Mouse (Mus musculus): ENCODE measurements around the gene Cdc27. TPM values are rescaled to one million over a fixed set of nuclear protein-coding genes. Genes with fewer than 3 reads are reported as not detected.
A peak's percentile ranks its signal among the peaks of the same experiment; 100 is the strongest.

Gene Cdc27
- total RNA-seq, 2 experiments from 2014 or later, result 48.6 to 80.0 TPM

DNA sequence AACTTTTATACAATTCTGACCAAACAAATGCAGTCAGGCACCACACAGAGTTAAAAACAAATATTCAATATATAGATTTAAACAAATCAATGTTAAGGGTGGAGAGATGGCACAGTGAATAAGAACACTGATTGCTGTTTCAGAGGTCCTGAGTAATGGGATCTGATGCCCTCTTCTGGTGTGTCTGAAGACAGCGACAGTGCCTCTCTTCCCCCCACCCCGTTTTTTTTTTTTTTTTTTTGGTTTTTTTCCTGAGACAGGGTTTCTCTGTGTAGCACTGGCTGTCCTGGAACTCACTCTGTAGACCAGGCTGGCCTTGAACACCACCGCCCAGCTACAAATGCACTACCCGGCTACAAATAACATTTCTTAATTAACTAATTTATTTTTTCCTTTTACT lies 42.0 kb downstream of the Cdc27 start:
- ATAC-seq (replicated peaks; ENCODE audit: poor library complexity), result no peak

GRCm38 (mm10) chr11:104488292-104488691 lies 62.1 kb downstream of the Cdc27 start:
- ATAC-seq (replicated peaks; ENCODE audit: poor library complexity), result no peak

- ATAC-seq (replicated peaks; ENCODE audit: poor library complexity), result no peak
These were observed 68.4 kb downstream of the Cdc27 start for GRCm38 (mm10) chr11:104481971-104482370.

GRCm38 (mm10) chr11:104479505-104479904 lies 70.9 kb downstream of the Cdc27 start:
- no peak for ATAC-seq (replicated peaks; ENCODE audit: poor library complexity)

DNA sequence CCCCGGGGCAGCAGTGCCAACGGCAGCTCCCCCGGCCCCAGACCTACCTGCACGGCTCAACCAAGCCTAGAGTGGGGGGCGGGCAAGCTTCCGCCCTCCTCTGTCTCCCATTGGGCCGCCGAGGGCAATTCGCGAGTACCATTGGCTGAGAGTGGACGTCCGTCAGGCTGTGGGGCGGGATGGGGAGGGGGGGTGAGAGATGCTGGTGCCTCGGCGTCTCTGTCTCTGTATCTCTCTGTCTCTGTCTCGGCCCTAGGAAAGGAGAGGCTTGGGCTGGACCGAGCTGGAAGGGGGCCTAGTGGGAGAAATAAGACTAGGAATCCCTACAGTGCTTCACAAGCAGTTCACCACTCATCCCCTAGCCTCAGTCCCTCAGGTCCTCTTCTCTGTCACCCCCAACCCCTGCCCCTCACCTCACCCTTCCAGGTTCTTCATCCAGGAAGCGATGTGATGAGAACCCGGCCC lies 81.0 kb downstream of the Cdc27 start:
- peak; percentile 100 for ATAC-seq (replicated peaks; ENCODE audit: poor library complexity)

DNA sequence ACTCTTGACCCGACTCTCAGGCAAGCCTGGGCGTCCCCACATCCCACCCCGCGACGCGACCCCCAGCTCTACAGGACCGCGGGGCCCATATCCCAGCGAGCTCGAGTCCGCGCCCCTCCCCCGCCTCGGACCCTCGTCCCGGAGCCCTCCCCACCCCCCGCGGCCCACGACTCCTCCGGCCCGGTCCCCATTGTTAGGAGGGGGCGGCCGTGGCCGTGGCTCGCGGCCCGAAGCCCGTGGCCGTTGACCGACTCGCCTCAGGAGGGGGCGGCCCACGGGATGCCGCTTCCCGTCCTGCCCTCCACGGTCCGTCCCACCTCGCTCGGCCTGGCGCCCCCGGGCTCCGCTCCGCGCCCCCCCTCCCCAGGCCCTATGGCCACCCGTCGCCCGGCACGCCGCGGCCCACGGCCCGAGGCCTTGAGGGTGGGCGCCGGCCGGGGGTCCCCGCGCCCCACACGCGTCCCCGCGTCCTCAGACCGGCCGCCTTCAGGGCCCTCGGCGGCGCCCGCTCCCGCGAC lies 81.6 kb downstream of the Cdc27 start, which contains the start of gene Kansl1:
TSS of gene Kansl1 (minus strand) at position 111 of the 518 bp plus-strand sequence.
- ATAC-seq (replicated peaks; ENCODE audit: poor library complexity), result peak; percentile 27

GRCm38 (mm10) chr11:104467698-104468097 lies 82.7 kb downstream of the Cdc27 start:
- ATAC-seq (replicated peaks; ENCODE audit: poor library complexity), result 0 out of 2 replicates have a peak, but pooled peaks have one; percentile 27

DNA sequence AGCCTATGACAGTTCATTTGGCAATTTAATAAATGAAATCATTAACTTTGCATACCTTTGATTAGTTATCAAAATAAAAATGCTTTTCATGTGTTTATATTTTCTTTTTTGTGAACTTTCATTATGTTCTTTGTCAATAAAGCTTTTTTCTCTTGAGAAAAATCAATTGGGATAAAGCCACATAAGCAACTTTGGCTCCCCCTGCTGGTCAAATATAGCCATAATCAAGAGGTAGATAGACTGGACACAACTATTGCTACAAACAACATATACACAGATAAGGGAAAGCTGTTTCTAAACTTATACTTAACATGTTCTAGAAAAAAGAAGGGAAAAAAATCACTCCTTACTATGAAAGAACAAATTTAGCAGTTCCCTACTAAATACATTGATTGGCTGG lies 88.9 kb downstream of the Cdc27 start:
- ATAC-seq (replicated peaks; ENCODE audit: poor library complexity), result peak; percentile 69

DNA sequence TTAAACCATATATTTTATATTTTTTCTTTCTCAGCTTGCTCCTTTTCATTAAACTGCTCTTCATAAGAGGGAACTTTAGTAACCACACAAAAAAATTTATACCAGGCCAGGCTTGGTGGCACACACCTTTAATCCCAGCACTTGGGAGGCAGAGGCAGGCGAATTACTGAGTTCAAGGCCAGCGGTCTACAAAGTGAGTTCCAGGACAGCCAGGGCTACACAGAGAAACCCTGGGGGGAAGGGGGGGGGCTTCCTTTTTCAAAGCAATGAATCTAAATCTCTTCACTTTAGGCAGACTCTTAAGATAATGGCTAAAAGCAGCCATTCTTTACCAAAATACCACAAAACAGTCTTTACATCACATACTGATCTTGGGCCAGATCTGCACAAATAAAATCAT lies 90.7 kb downstream of the Cdc27 start:
- no peak for ATAC-seq (replicated peaks; ENCODE audit: poor library complexity)

DNA sequence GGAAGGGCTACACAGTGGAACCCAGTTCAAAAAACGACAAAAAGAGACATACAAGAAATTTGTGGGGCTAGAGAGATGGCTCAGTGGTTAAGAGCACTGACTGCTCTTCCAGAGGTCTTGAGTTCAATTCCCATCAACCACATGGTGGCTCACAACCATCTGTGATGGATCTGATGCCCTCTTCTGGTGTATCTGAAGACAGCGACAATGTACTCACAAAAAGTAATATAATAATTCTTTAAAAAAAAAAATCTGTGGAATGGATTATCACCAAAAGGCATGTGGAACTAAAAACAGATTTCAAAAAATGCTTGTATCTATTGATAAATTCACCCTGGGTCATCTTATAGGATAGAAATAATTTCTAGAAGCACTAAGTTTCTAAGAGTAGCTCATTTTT lies 91.9 kb downstream of the Cdc27 start:
- ATAC-seq (replicated peaks; ENCODE audit: poor library complexity), result no peak

Other genes with a start within 250 kb of the Cdc27 start
- 62.8 and 64.0 TPM in 2 replicates for gene Kansl1, start 81.8 kb downstream of the Cdc27 start, total RNA-seq (2015)
- 29.6 and 37.2 TPM in 2 replicates for gene Kansl1, start 81.8 kb downstream of the Cdc27 start, total RNA-seq (2017)
- gene Myl4, start within 50 bp of the Cdc27 start, total RNA-seq (2015), result 2.2 and 3.2 TPM in 2 replicates
- gene Myl4, start within 50 bp of the Cdc27 start, total RNA-seq (2017), result 1.8 and 4.9 TPM in 2 replicates
- 2.0 and 2.2 TPM in 2 replicates for gene Itgb3, start 57.4 kb upstream of the Cdc27 start, total RNA-seq (2015)
- 4.0 and 5.3 TPM in 2 replicates for gene Itgb3, start 57.4 kb upstream of the Cdc27 start, total RNA-seq (2017)
- gene Gm11639, start 135.1 kb upstream of the Cdc27 start, total RNA-seq (2015), result not detected in 2 replicates
- 0.07 TPM in 1 of 2 replicates, not detected in the other for gene Gm11639, start 135.1 kb upstream of the Cdc27 start, total RNA-seq (2017)